Mouse (Mus musculus) liver, embryonic 11.5 days (tissue): Measurements from ENCODE around the gene Tmco4. TPM values are rescaled to one million over a fixed set of nuclear protein-coding genes. Genes with fewer than 3 reads are reported as not detected.

Experiments
- ATAC-seq: fragments of 200-750 bp; cut with Nextera tagmentation; replicated peaks from 2 replicates; pipeline ENCODE4 v1.8.0; 2017; ENCODE audit warnings: moderate number of reproducible peaks, mild to moderate bottlenecking, moderate TSS enrichment, moderate library complexity; ENCODE audit not compliant: low FRiP score
- DNase-seq: peaks from one replicate; pipeline ENCODE4 v3.0.0-alpha.2; 2017; ENCODE audit warnings: low spot score
- H3K27ac ChIP-seq: fragments of 300-500 bp; sonication (generic); 2 replicates; pipeline ENCODE4 v1.5.1; 2014; ENCODE audit warnings: mild to moderate bottlenecking, low read depth, low read length, control low read depth
- H3K27me3 ChIP-seq: fragments of 300-500 bp; sonication (generic); replicated peaks from 2 replicates; pipeline ENCODE4 v1.6.1; 2014; ENCODE audit warnings: low read length, mixed read lengths; ENCODE audit not compliant: control insufficient read depth, insufficient read depth
- H3K36me3 ChIP-seq: fragments of 300-500 bp; sonication (generic); 2 replicates; pipeline ENCODE4 v1.6.1; 2014; ENCODE audit warnings: mild to moderate bottlenecking, low read length, moderate library complexity, mixed read lengths; ENCODE audit not compliant: control insufficient read depth, insufficient read depth
- H3K4me1 ChIP-seq: fragments of 300-500 bp; sonication (generic); replicated peaks from 2 replicates; pipeline ENCODE4 v1.6.1; 2014; ENCODE audit warnings: low read length, mixed read lengths; ENCODE audit not compliant: control insufficient read depth, insufficient read depth
- H3K4me2 ChIP-seq: fragments of 300-500 bp; sonication (generic); 2 replicates; pipeline ENCODE4 v1.6.1; 2014; ENCODE audit warnings: mild to moderate bottlenecking, control low read depth, moderate library complexity
- H3K4me3 ChIP-seq: fragments of 300-500 bp; sonication (generic); 2 replicates; pipeline ENCODE4 v1.5.1; 2014; ENCODE audit warnings: low read depth, low read length, control low read depth
- H3K9ac ChIP-seq: fragments of 300-500 bp; sonication (generic); 2 replicates; pipeline ENCODE4 v1.6.1; 2014; ENCODE audit warnings: low read depth, low read length, control low read depth
- H3K9me3 ChIP-seq: fragments of 300-500 bp; sonication (generic); 2 replicates; pipeline ENCODE4 v1.6.1; 2016; ENCODE audit warnings: low read length, inconsistent platforms, mixed read lengths; ENCODE audit not compliant: control insufficient read depth
- WGBS: fragments of 180-500 bp; shearing (Covaris S2); extraction: QIAGEN DNeasy Blood & Tissue Kit; methylation state at CpG from one replicate; pipeline ENCODE4 v1.1.7; 2014; 5-methylcytosine and 5-hydroxymethylcytosine counted together
- polyA plus RNA-seq: library from polyadenylated mRNA; unstranded; fragments of >200 nt; fragmentation: Nextera tagmentation; extraction: Ambion mirVana; gene quantifications from 2 replicates; pipeline ENCODE4 v1.2.1, GENCODE M21; 2014

Gene Tmco4
- polyA plus RNA-seq, 1 experiment from 2014 or later, result 1.5 TPM

DNA sequence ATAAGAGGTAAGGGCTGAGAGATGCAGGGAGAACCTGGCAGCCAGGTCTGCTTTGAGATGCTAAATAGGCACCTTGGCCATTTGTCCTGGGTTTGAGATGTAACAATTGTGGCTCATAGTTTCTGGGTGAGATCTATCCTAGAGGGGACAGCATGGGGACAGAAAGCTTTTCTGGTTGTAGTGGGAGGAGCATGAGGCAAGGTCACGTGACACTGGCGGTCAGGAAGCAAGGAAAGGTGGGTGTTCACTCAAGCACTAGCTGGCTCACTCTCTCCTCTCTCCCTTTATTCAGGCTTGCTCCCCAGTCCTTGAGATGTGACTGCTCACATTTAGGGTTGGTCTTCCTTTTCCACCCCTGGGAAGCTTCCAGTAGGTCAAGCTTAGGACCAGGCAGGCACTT lies 28.3 kb downstream of the Tmco4 start:
- H3K9me3 ChIP-seq, result no peaks in the 10 kb centered on the region
- H3K4me3 ChIP-seq, result no peak overlapping the region
- DNase-seq (no peak), ATAC-seq (no peak)
- H3K4me1 ChIP-seq, result no peaks in the 10 kb centered on the region
- 50% methylated on average over 2 of the region's 2 CpGs for WGBS
- no peaks in the 10 kb centered on the region for H3K36me3 ChIP-seq
- H3K9ac ChIP-seq, result no peak overlapping the region
- H3K4me2 ChIP-seq, result no peak overlapping the region
- no peak overlapping the region for H3K27ac ChIP-seq
- no peaks in the 10 kb centered on the region for H3K27me3 ChIP-seq

- DNase-seq (no peak), ATAC-seq (no peak)
- H3K36me3 ChIP-seq, result no peaks in the 10 kb centered on the region
- no peak overlapping the region for H3K4me3 ChIP-seq
- no peak overlapping the region for H3K4me2 ChIP-seq
- no peaks in the 10 kb centered on the region for H3K9me3 ChIP-seq
- H3K27me3 ChIP-seq, result no peaks in the 10 kb centered on the region
- WGBS, result 26% methylated on average over 6 of the region's 6 CpGs
- H3K9ac ChIP-seq, result no peak overlapping the region
- H3K4me1 ChIP-seq, result no peaks in the 10 kb centered on the region
- H3K27ac ChIP-seq, result no peak overlapping the region
These were observed 28.7 kb downstream of the Tmco4 start for GRCm38 (mm10) chr4:139001433-139001832.

DNA sequence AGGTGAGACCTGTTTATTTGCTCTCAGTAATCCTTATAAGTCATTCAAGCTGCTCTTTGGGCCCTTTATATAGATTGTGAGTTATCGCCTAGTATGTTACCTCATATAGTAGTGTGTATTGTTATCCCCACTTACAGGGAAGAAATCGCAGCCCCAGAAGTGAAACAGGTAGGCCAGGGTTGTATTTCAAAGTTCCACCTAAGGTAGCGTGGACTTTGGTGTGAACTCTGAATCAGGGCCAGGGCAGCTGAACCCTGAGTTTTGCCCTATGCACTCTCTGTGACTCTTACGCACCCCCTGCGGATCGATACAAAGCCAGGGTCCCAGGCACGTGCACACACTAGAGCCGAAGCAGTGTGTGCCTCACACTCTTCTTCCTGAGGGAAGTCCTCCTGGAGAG lies 31.4 kb downstream of the Tmco4 start:
- H3K27ac ChIP-seq, result no peak overlapping the region
- H3K9ac ChIP-seq, result no peak overlapping the region
- 79% methylated on average over 8 of the region's 8 CpGs for WGBS
- H3K27me3 ChIP-seq, result no peaks in the 10 kb centered on the region
- H3K4me1 ChIP-seq, result no peaks in the 10 kb centered on the region
- ATAC-seq (no peak), DNase-seq (no peak)
- no peaks in the 10 kb centered on the region for H3K9me3 ChIP-seq
- no peak overlapping the region for H3K4me3 ChIP-seq
- H3K4me2 ChIP-seq, result no peak overlapping the region
- H3K36me3 ChIP-seq, result no peaks in the 10 kb centered on the region

GRCm38 (mm10) chr4:139005214-139005613 lies 32.5 kb downstream of the Tmco4 start:
- Histone ChIP-seq H3K4me3 (no peak overlapping the region), H3K27ac (no peak overlapping the region), H3K4me2 (no peak overlapping the region), H3K9me3 (no peaks in the 10 kb centered on the region), H3K36me3 (no peaks in the 10 kb centered on the region), H3K27me3 (no peaks in the 10 kb centered on the region), H3K4me1 (no peaks in the 10 kb centered on the region), H3K9ac (no peak overlapping the region)
- ATAC-seq, result no peak
- no peak for DNase-seq
- WGBS, result 65% methylated on average over 6 of the region's 6 CpGs

GRCm38 (mm10) chr4:139007353-139007752 lies 34.7 kb downstream of the Tmco4 start:
- Histone ChIP-seq H3K27ac (no peak overlapping the region), H3K4me1 (no peaks in the 10 kb centered on the region), H3K36me3 (no peaks in the 10 kb centered on the region), H3K4me3 (no peak overlapping the region), H3K9me3 (no peaks in the 10 kb centered on the region), H3K4me2 (no peak overlapping the region), H3K27me3 (no peaks in the 10 kb centered on the region), H3K9ac (no peak overlapping the region)
- no peak for DNase-seq
- ATAC-seq, result no peak
- WGBS, result 85% methylated on average over 3 of the region's 3 CpGs

- WGBS, result 44% methylated on average over 6 of the region's 6 CpGs
- H3K27ac ChIP-seq, result no peak overlapping the region
- no peak overlapping the region for H3K4me3 ChIP-seq
- H3K4me2 ChIP-seq, result no peak overlapping the region
- no peak for ATAC-seq
- no peak for DNase-seq
- no peaks in the 10 kb centered on the region for H3K4me1 ChIP-seq
- no peaks in the 10 kb centered on the region for H3K9me3 ChIP-seq
- H3K9ac ChIP-seq, result no peak overlapping the region
- H3K36me3 ChIP-seq, result no peaks in the 10 kb centered on the region
- H3K27me3 ChIP-seq, result no peaks in the 10 kb centered on the region
These were observed 35.4 kb downstream of the Tmco4 start for GRCm38 (mm10) chr4:139007981-139008536.

DNA sequence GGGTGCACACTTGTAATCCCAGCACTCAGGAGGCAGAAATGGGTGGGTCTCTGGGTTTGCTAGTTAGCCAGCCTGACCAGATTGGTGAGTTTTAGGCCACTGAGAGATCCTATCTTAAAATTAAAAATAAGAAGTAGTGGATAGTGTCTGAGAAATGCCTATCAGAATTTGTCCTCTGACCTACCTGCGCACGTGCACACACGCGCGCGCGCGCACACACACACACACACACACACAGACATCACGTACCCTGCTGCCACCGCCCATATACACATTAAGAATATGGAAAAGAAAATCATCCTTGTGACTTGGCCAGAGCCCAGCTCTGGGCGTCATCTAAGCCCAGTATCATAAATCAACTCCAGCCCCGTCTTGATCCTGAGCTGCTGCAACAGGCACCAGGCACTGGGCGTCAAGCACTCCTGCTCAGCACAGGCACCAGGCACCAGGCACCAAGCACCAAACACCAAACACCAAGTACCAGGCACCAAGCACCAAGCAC lies 38.6 kb downstream of the Tmco4 start:
- no peak overlapping the region for H3K4me2 ChIP-seq
- H3K4me3 ChIP-seq, result no peak overlapping the region
- no peak overlapping the region for H3K9ac ChIP-seq
- H3K4me1 ChIP-seq, result no peaks in the 10 kb centered on the region
- ATAC-seq (no peak), DNase-seq (no peak)
- H3K36me3 ChIP-seq, result no peaks in the 10 kb centered on the region
- H3K9me3 ChIP-seq, result peaks cover 3% of the 10 kb centered on the region; the same call in 1 of the 2 replicates
- H3K27ac ChIP-seq, result no peak overlapping the region
- WGBS, result 93% methylated on average over 13 of the region's 13 CpGs
- no peaks in the 10 kb centered on the region for H3K27me3 ChIP-seq

DNA sequence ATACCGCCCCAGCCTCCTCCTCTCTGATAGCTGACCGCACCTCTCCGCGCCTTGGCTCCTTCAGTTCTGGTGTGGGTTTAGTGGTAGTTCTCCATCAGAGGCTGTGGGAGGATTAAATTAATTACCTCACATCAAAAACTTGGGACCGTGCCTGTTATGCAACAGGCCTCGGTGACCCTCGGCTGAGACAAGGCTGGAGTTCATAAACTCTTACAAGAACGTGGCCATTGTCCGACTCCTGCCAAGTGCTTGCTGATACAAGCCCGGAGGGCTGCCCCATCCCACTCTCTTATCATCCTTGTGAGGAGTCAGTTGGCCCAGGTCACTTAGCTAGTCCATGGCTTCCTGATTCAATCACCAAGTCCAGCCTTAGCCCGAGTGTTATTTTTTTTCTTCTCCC lies 40.6 kb downstream of the Tmco4 start:
- no peaks in the 10 kb centered on the region for H3K36me3 ChIP-seq
- no peak for ATAC-seq
- DNase-seq, result no peak
- H3K4me3 ChIP-seq, result no peak overlapping the region
- 82% methylated on average over 11 of the region's 11 CpGs for WGBS
- H3K27me3 ChIP-seq, result no peaks in the 10 kb centered on the region
- H3K9ac ChIP-seq, result no peak overlapping the region
- H3K4me2 ChIP-seq, result no peak overlapping the region
- no peak overlapping the region for H3K27ac ChIP-seq
- no peaks in the 10 kb centered on the region for H3K4me1 ChIP-seq
- peaks cover 3% of the 10 kb centered on the region; the same call in 1 of the 2 replicates for H3K9me3 ChIP-seq

- no peak for DNase-seq
- H3K4me3 ChIP-seq, result no peak overlapping the region
- H3K27me3 ChIP-seq, result no peaks in the 10 kb centered on the region
- peaks cover 3% of the 10 kb centered on the region; the same call in 1 of the 2 replicates for H3K9me3 ChIP-seq
- no peak overlapping the region for H3K4me2 ChIP-seq
- no peak for ATAC-seq
- no peak overlapping the region for H3K9ac ChIP-seq
- no peak overlapping the region for H3K27ac ChIP-seq
- H3K4me1 ChIP-seq, result no peaks in the 10 kb centered on the region; the same call in none of the 2 replicates
- WGBS, result 75% methylated on average over 6 of the region's 6 CpGs
- no peaks in the 10 kb centered on the region for H3K36me3 ChIP-seq
These were observed 42.1 kb downstream of the Tmco4 start for GRCm38 (mm10) chr4:139014793-139015192.
